Mouse (Mus musculus): ENCODE measurements at regions not wholly inside any gene's neighbourhood (a gene's known extent, or its start where the extent isn't known, plus 50 kb on each side); places are given as distances from the start of the nearest gene placed in this dataset.
A peak's percentile ranks its signal among the peaks of the same experiment; 100 is the strongest.

DNA sequence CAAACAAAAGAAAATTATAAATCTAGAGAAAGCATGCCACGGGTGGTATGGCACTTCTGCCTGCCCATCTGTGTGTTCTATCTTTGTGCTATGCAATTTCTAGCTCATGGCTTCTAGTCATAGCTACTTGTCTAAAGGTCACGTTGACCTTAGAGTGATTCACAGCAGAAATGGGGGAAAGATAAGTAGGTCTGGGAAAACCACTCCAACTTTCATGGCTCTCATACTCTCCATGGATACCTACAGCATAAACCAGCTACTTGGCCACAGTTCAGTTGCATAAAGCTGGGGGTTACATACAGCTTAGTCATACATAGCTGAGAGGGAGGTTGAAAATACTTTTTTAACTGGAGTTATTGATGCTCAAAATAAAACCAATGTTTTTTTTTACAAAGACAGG is 100.6 kb upstream of the Trpc6 start:
- no peaks in the 10 kb centered on the region for H3K27me3 ChIP-seq (replicated peaks)
- H3K9me3 ChIP-seq, result no peaks in the 10 kb centered on the region
- no peaks in the 10 kb centered on the region for H3K36me3 ChIP-seq (replicated peaks; ENCODE audit: low read length)
- H3K4me3 ChIP-seq (replicated peaks), result no peak overlapping the region
- H3K4me1 ChIP-seq, result peaks cover 16% of the 10 kb centered on the region; the same call in 1 of the 2 replicates
- no peak for TF ChIP-seq FLI1 (IDR thresholded peaks at IDR 0.05; ENCODE audit: low read length)
- TF ChIP-seq GATA1 (IDR thresholded peaks at IDR 0.05; ENCODE audit: borderline replicate concordance, low read length), result no peak

GRCm38 (mm10) chr9:8451471-8451870 is 92.5 kb upstream of the Trpc6 start:
- H3K4me1 ChIP-seq, result 0 out of 2 replicates have a peak, but pooled peaks cover 3% of the 10 kb centered on the region
- H3K4me3 ChIP-seq (replicated peaks), result no peak overlapping the region
- peaks cover 3% of the 10 kb centered on the region; the same call in 1 of the 2 replicates for H3K9me3 ChIP-seq
- H3K27me3 ChIP-seq (replicated peaks), result no peaks in the 10 kb centered on the region
- TF ChIP-seq GATA1 (IDR thresholded peaks at IDR 0.05; ENCODE audit: borderline replicate concordance, low read length), result no peak
- TF ChIP-seq FLI1 (IDR thresholded peaks at IDR 0.05; ENCODE audit: low read length), result no peak
- H3K36me3 ChIP-seq (replicated peaks; ENCODE audit: low read length), result peaks cover 3% of the 10 kb centered on the region

DNA sequence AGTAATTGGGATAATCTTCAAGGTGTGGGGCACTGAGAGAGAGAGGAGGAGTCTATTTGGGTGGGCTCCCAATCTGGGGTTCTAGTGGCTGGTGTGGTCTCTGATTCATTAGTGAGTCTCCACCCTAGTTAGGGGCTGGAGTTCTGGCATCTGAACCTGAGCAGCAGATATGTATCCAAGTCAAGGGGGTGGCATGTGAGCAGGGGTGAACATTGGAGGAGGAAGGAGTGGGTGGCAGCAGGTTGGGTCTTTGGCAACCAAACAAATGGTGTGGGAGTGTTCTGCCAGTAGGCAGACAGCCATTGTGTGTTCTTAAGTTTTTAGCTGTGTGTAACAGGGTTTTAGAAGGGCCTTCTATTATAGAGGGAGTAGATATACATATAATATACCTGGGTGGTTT is 90.4 kb upstream of the Trpc6 start:
- Histone ChIP-seq H3K4me1 (0 out of 2 replicates have a peak, but pooled peaks cover 3% of the 10 kb centered on the region), H3K36me3 (replicated peaks; ENCODE audit: low read length) (peaks cover 3% of the 10 kb centered on the region), H3K9me3 (peaks cover 3% of the 10 kb centered on the region; the same call in 1 of the 2 replicates), H3K27me3 (replicated peaks) (no peaks in the 10 kb centered on the region), H3K4me3 (replicated peaks) (no peak overlapping the region)
- no peak for TF ChIP-seq GATA1 (IDR thresholded peaks at IDR 0.05; ENCODE audit: borderline replicate concordance, low read length)
- no peak for TF ChIP-seq FLI1 (IDR thresholded peaks at IDR 0.05; ENCODE audit: low read length)

DNA sequence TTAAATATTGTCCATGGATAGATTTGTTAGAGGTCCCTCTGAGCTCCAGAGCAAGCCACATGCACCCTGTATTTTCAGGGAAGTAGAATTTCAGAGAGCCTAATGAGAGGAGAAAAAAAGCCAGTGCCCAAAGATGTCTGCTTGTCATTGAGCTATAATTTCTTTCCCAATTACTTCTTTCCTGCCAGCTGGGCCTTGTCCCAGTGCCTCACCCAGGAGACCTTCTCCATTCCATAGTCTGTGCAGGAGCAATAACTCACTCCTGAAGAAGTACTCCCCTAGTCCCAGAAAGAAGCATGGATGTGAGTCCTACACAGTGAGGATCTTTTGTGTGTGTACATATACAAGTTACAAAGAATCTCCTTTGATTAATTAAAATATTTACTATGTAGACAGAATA is 89.4 kb upstream of the Trpc6 start:
- no peak for TF ChIP-seq GATA1 (IDR thresholded peaks at IDR 0.05; ENCODE audit: borderline replicate concordance, low read length)
- no peak for TF ChIP-seq FLI1 (IDR thresholded peaks at IDR 0.05; ENCODE audit: low read length)
- Histone ChIP-seq H3K4me3 (replicated peaks) (no peak overlapping the region), H3K4me1 (0 out of 2 replicates have a peak, but pooled peaks cover 9% of the 10 kb centered on the region), H3K27me3 (replicated peaks) (no peaks in the 10 kb centered on the region), H3K36me3 (replicated peaks; ENCODE audit: low read length) (peaks cover 3% of the 10 kb centered on the region), H3K9me3 (peaks cover 3% of the 10 kb centered on the region; the same call in 1 of the 2 replicates)

DNA sequence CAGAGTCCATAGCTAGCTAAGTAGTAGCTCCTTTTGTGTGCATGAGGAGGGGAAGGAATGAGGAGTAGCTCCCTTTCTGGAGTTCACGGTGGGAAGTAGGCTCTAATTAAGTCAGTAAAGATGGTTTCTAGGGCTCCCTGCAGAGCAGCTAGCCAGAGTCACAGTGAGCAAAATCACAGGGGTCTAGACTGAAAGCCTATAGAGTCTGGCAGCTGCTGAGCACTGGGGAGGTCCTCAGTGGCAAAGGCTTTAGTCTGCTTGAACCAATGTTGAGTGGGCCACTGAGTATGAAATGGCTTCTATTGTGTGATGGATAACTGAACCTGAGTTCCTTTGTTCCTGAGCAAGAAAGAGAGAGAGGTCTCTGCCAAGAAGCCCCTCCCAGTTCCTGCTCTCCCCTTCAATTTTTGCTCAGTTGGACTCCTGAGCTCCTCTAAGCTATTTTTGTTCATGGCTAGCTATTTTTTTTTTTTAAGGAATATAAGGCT is 84.8 kb upstream of the Trpc6 start:
- H3K4me1 ChIP-seq, result peaks cover 6% of the 10 kb centered on the region; the same call in 1 of the 2 replicates
- no peak for TF ChIP-seq GATA1 (IDR thresholded peaks at IDR 0.05; ENCODE audit: borderline replicate concordance, low read length)
- no peak for TF ChIP-seq FLI1 (IDR thresholded peaks at IDR 0.05; ENCODE audit: low read length)
- no peaks in the 10 kb centered on the region for H3K27me3 ChIP-seq (replicated peaks)

GRCm38 (mm10) chr9:8461737-8462136 is 82.2 kb upstream of the Trpc6 start:
- Histone ChIP-seq H3K4me3 (replicated peaks) (no peak overlapping the region), H3K36me3 (replicated peaks; ENCODE audit: low read length) (no peaks in the 10 kb centered on the region), H3K9me3 (no peaks in the 10 kb centered on the region), H3K27me3 (replicated peaks) (no peaks in the 10 kb centered on the region), H3K4me1 (peaks cover 6% of the 10 kb centered on the region; the same call in 1 of the 2 replicates)
- TF ChIP-seq GATA1 (IDR thresholded peaks at IDR 0.05; ENCODE audit: borderline replicate concordance, low read length) (no peak), FLI1 (IDR thresholded peaks at IDR 0.05; ENCODE audit: low read length) (no peak)

More for the DNA sequence above, 84.8 kb upstream of the Trpc6 start:
- H3K9me3 ChIP-seq, result peaks cover 3% of the 10 kb centered on the region; the same call in 1 of the 2 replicates
- no peak overlapping the region for H3K4me3 ChIP-seq (replicated peaks)
- peaks cover 3% of the 10 kb centered on the region for H3K36me3 ChIP-seq (replicated peaks; ENCODE audit: low read length)

DNA sequence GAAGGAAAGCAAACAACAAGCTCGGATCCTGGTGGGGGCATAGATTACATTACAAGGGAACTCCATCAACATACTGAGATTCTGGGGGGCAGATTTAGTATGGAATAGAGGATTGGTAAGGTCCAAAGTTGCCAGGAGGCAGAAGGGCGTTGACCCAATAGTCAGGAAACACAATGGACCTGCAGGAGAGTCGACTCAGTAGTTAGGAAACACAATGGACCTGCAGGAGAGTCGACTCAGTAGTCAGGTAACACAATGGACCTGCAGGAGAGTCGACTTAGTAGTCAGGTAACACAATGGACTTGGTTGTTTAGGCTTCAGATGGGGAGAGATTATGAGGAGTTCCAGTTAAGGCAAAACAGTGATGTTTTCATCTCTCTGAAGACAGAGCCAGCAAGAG is 81.1 kb upstream of the Trpc6 start:
- no peaks in the 10 kb centered on the region for H3K27me3 ChIP-seq (replicated peaks)
- no peaks in the 10 kb centered on the region for H3K9me3 ChIP-seq
- no peak overlapping the region for H3K4me3 ChIP-seq (replicated peaks)
- no peak for TF ChIP-seq GATA1 (IDR thresholded peaks at IDR 0.05; ENCODE audit: borderline replicate concordance, low read length)
- H3K4me1 ChIP-seq, result peaks cover 6% of the 10 kb centered on the region; the same call in 1 of the 2 replicates
- no peaks in the 10 kb centered on the region for H3K36me3 ChIP-seq (replicated peaks; ENCODE audit: low read length)

DNA sequence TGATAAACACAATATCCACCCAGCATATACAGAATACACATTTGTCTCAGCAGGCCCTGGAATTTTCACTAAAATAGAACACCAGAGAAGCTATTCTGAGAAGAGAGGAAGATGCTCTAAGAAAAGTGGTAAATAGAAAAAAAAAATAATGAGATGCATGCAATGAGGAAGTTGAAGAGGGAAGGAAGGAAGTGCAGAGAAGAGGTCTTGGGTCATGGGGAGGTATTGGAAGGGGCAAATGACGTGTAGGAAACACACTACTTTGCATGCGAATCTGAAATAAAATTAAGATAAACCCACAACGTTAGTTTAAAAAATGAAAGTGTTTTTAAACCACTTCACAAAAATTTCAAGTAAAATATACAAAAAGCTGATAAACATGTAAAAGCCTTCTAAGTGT is 57.4 kb upstream of the Trpc6 start:
- no peaks in the 10 kb centered on the region for H3K27me3 ChIP-seq (replicated peaks)
- H3K4me1 ChIP-seq, result peaks cover 60% of the 10 kb centered on the region
- peaks cover 8% of the 10 kb centered on the region for H3K36me3 ChIP-seq (replicated peaks; ENCODE audit: low read length)
- no peaks in the 10 kb centered on the region for H3K9me3 ChIP-seq
- no peak overlapping the region for H3K4me3 ChIP-seq (replicated peaks)
- TF ChIP-seq FLI1 (IDR thresholded peaks at IDR 0.05; ENCODE audit: low read length) (no peak), GATA1 (IDR thresholded peaks at IDR 0.05; ENCODE audit: borderline replicate concordance, low read length) (no peak)

DNA sequence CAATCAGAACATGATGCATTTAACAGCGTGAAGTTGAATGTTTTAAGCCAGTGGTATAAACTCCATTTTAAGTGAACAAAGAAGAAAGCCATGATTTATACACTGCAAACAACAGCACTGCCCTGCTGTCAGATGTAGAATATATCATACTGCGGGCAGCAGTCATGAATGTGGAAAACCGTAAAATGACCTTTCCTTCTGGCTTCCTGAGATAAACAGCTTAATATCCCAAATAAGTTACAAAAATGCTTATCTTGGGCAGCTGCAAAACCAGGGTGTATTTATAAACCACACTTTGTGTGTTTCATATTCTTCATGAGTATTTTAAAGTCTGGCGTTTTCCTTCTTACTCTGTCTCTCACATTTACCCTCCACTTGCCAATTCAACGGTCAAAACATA is 56.1 kb upstream of the Trpc6 start:
- peaks cover 8% of the 10 kb centered on the region for H3K36me3 ChIP-seq (replicated peaks; ENCODE audit: low read length)
- H3K4me1 ChIP-seq, result peaks cover 67% of the 10 kb centered on the region
- peak overlapping the region; percentile 81 for H3K4me3 ChIP-seq (replicated peaks)
- TF ChIP-seq GATA1 (IDR thresholded peaks at IDR 0.05; ENCODE audit: borderline replicate concordance, low read length) (peak; percentile 50; the same call in 1 of the 3 replicates), FLI1 (IDR thresholded peaks at IDR 0.05; ENCODE audit: low read length) (no peak)
- H3K9me3 ChIP-seq, result no peaks in the 10 kb centered on the region
- H3K27me3 ChIP-seq (replicated peaks), result no peaks in the 10 kb centered on the region
